Mouse (Mus musculus) testis, adult 2 months (tissue): ENCODE results near the gene Ankrd31.

Experiments
- CTCF ChIP-seq: fragments of 200-500 bp; IDR thresholded peaks from 2 replicates; pipeline ENCODE4 v1.5.1; 2012; ENCODE audit warnings: low read depth, mild to moderate bottlenecking, inconsistent platforms, low read length, moderate library complexity; ENCODE audit not compliant: control insufficient read depth, insufficient read depth, insufficient replicate concordance
- POLR2A ChIP-seq: fragments of 200-500 bp; IDR thresholded peaks from 2 replicates; pipeline ENCODE4 v1.6.1; 2012; ENCODE audit warnings: low read depth, mild to moderate bottlenecking, inconsistent platforms, low read length, moderate library complexity; ENCODE audit not compliant: control insufficient read depth

- TF ChIP-seq CTCF (no peak), POLR2A (no peak)
Observed at GRCm38 (mm10) chr13:96717821-96718220, 30.3 kb upstream of the Ankrd31 start.
